Mouse (Mus musculus) E14TG2a.4 (cell line): Measurements from ENCODE around the gene Nr1d2.

ENCODE experiments used
- CTCF ChIP-seq: conservative IDR thresholded peaks from 2 replicates; pipeline ENCODE4 v1.5.1; 2014; ENCODE audit warnings: low read length
- POU5F1 ChIP-seq: IDR thresholded peaks from 2 replicates; pipeline ENCODE4 v1.6.1; 2014; ENCODE audit warnings: low read length, borderline replicate concordance

DNA sequence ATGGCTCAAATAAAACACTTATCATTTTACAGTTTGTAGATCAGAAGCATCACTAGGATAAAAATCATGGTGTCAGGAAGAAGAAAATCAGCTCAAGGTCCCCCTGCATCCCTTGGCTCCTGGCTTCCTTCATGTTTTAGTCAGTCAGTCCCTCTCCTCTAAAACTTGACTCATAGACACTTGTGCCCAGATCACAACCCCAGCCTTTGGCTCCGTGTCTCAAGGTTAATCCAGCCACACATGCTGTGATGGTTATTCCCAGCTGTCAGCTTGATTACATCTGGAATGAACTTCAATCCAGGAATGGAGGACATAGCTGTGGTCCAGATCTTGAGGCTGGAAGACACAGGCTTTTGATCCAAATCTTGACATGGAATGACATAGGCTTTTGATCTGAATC is 35.6 kb upstream of the Nr1d2 start:
- TF ChIP-seq CTCF (no peak), POU5F1 (no peak)
